Mouse (Mus musculus) gastrocnemius, adult 8-10 months (tissue): ENCODE data around the gene Bhmt2. TPM values are rescaled to one million over a fixed set of nuclear protein-coding genes. Genes with fewer than 3 reads are reported as not detected.

Experiments used
- DNase-seq, 2 experiments: peaks; one replicate each; pipeline ENCODE4 v3.0.0; 2022; ENCODE audit warnings: low spot score in 2 of 2
- total RNA-seq, 4 experiments: library from RNA; stranded (reverse); gene quantifications; 2 replicates each; pipeline ENCODE4 v1.2.4; 2022

Bhmt2 gene
- total RNA-seq, 4 experiments from 2014 or later: not detected

GRCm38 (mm10) chr13:93639636-93640035 lies 34.5 kb downstream of the Bhmt2 start:
- DNase-seq: no peak

DNA sequence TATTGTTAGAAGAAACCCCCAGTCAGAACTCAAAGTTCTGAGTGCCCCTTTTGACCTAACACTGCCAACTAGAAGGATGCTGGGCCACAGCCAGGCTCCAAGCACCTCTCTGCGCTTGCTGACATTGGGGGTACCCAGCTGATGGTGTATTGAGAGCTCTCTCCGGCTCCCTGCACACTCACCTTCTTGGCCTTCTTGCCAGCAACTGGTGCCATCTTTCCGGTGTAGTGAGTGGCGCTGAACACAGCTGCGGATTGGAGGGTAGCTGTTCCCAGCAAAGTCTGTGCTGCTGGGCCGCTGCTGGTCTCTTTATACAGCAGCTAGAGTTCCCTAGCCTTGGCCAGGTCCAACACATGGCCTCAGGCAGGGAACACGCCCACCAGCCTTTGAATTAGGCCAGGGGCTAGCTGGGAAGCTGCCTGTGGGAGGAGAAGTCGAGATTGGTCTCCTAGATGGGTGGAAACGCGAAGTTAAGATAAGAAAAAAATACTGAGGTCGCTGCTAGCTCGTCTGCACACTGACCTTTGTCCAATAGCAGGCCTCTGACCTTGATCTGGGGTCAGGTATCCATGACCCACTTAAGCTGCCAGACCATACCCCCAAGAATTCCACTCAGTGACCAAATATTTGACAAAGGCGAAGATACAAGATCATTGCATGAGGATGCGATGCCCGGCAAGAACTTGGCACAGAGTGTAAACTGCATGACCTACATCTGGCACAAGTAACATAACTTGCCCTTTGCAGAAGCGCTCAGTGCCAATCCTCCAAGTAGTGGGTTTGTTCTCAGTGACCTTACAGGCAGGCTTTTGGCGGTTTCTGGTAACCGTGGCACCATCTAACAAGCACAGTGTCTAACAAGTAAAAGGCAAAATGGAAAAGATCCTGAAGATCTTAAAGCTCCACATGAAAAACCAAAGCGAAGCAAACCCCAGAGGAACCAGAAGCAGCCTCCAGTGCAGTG lies 36.5 kb downstream of the Bhmt2 start, which contains the start of gene Bhmt:
Gene Bhmt, minus strand, starts transcription at position 680 of the 964 bp plus-strand sequence.
- no peak for DNase-seq

DNA sequence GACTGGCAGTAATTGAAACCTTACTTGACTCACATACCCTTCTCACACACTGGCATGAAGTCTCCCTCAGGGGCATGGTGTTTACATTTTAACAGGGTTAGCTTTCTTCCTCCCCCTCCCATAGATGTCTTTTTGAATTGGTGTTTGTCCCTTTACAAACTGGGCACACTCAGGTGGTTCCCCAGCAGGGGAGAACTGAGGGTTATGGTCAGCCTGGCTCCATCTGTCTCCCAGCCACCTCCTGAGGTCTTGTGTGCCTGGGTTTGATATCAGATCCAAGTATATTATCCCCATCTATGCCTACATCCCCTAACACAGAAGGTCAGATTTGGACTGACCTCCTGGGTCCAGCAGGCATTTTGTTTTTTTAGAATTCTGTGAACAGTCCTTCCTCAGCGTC lies 37.5 kb downstream of the Bhmt2 start:
- no peak for DNase-seq

DNA sequence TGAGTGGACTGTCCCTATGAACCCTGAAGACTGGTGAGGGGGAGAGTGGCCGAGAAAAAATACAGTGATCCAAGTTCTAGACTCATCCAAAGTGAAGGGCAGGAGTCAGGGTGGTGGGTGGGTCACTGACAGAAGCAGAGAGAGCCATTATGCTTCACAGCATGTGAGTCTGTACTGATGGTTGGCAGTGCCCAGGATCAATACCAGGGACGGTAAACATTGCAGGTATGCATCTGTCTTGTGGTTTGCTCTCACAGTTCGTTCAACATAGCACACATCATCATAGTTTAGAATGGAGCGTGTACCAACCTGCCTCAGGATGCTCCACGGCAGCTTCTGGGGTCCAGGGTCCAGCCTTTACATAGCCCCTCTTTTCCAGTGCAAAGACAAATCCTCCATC lies 41.2 kb downstream of the Bhmt2 start:
- no peak for DNase-seq

DNA sequence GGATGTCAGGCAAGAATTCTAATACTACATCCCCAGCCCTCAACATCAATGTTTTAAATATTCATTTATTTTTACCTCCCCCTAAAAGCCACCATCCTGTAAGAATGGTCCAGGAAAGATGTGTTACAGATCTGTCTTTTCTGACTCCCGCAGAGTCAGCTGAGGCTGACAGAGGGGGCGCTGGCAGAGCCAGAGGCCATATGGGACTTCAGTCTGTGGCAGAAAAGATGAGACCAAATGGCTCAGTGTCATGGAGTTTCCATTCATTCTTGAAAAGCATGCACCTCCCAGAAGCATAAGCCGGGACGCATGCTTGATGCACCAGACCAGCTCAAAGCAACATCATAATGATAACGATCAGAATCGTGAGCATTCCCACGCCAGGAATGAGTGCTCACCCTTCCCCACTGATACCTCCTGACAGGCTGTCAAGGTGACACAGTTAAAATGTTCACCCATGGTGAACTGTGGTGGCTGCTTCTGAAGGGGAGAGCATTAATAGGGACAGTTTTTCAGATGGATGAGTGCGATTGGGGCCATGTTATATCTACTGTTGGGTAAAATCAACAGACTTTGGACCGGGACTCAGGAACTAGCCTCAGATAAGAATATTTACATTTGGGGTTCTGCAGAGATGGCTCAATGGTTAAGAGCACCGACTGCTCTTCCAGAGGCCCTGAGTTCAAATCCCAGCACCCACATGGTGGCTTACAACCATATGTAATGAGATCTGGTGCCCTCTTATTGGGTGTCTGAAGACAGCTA lies 43.0 kb downstream of the Bhmt2 start:
- DNase-seq: no peak

GRCm38 (mm10) chr13:93628861-93629260 lies 45.2 kb downstream of the Bhmt2 start:
- DNase-seq: no peak

DNA sequence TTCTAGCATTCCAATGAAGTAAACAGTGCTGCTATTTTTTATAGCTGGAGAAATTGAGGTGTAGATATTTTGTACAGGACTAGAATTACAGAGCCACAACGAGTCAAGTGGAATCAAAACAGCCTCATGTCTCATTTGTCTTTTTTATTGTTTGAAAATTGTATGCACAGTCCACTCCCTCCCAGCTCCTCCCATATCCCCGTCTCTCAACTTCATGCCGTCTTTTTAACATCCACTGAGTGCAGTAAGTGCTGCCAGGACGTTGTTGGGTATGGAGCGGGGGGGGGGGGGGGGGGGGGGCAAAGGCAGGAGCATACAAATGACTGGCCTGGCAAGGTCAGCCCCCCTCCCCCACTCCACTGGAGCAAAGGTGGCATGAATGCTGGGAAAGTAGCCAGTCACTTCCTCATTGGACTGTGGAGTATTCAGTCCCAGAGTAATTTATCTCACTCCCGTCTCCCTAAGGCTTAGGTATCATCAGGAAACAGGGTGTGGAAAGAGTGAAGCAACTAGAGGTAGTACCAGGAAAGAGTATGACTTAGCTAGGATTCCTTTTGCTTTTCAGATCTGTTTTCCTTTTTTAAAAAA lies 59.6 kb downstream of the Bhmt2 start:
- DNase-seq: no peak

GRCm38 (mm10) chr13:93613771-93614170 lies 60.3 kb downstream of the Bhmt2 start:
- no peak for DNase-seq

GRCm38 (mm10) chr13:93612660-93613607 lies 61.2 kb downstream of the Bhmt2 start:
- peak; percentile 30 to 43 for DNase-seq

- DNase-seq: no peak
Observed at GRCm38 (mm10) chr13:93608476-93608875, 65.6 kb downstream of the Bhmt2 start.

DNA sequence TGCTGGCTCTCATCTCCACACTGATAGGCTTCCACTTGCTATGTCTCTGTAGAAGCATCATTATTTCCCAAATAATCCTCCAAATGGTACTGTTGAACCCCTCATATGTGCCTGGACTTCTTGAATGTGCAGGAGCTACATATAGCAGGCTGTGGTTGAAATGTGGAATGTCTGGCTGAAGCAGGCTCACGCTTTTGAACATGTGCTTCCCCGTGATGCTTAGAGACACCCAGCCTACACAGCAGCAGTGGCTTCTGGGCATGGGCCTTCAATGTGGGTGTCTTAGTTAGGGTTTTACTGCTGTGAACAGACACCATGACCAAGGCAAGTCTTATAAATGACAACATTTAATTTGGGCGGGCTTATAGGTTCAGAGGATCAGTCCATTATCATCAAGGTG lies 66.4 kb downstream of the Bhmt2 start:
- no peak for DNase-seq

GRCm38 (mm10) chr13:93606868-93607578 lies 67.1 kb downstream of the Bhmt2 start:
- DNase-seq: no peak

Other genes with a start within 250 kb of the Bhmt2 start
- 10 to 100 TPM; 26.1 to 30.3 (median 28.5) TPM for gene Jmy, start 174.5 kb downstream of the Bhmt2 start, total RNA-seq
- under 1 TPM in 1 of 4 experiments, not detected in 3; 0.56 TPM for gene Bhmt, start 36.3 kb downstream of the Bhmt2 start, total RNA-seq
- gene Dmgdh, start 131 bp upstream of the Bhmt2 start, total RNA-seq: under 1 TPM in 1 of 4 experiments, not detected in 3; 0.13 TPM
- 1 to 10 TPM; 1.7 to 2.7 (median 2.2) TPM for gene Arsb, start 97.3 kb upstream of the Bhmt2 start, total RNA-seq